Mouse (Mus musculus) limb, embryonic 11.5 days (tissue): ENCODE measurements around the gene Olfr1357. TPM values are rescaled to one million over a fixed set of nuclear protein-coding genes. Genes with fewer than 3 reads are reported as not detected.

Experiments used
- ATAC-seq: fragments of 200-750 bp; cut with Nextera tagmentation; 2 replicates; pipeline ENCODE4 v1.8.0; 2017; ENCODE audit warnings: low read depth; ENCODE audit not compliant: insufficient number of reproducible peaks, low FRiP score, low TSS enrichment
- DNase-seq: peaks from one replicate; pipeline ENCODE4 v3.0.0-alpha.2; 2015; ENCODE audit warnings: low spot score
- H3K27ac ChIP-seq: fragments of 300-500 bp; sonication (generic); replicated peaks from 2 replicates; pipeline ENCODE4 v1.5.1; 2014; ENCODE audit warnings: low read depth, mild to moderate bottlenecking, low read length
- H3K27me3 ChIP-seq: fragments of 300-500 bp; sonication (generic); 2 replicates; pipeline ENCODE4 v1.6.1; 2014; ENCODE audit warnings: mild to moderate bottlenecking, low read length, mixed read lengths; ENCODE audit not compliant: control insufficient read depth, insufficient read depth
- H3K36me3 ChIP-seq: fragments of 300-500 bp; sonication (generic); 2 replicates; pipeline ENCODE4 v1.6.1; 2014; ENCODE audit warnings: mild to moderate bottlenecking, low read length, moderate library complexity, mixed read lengths; ENCODE audit not compliant: control insufficient read depth, insufficient read depth
- H3K4me1 ChIP-seq: fragments of 300-500 bp; sonication (generic); 2 replicates; pipeline ENCODE4 v1.6.1; 2014; ENCODE audit warnings: low read length, mixed read lengths; ENCODE audit not compliant: control insufficient read depth, insufficient read depth
- H3K4me2 ChIP-seq: fragments of 300-500 bp; sonication (generic); 2 replicates; pipeline ENCODE4 v1.6.1; 2014; ENCODE audit warnings: low read depth, mild to moderate bottlenecking, moderate library complexity; ENCODE audit not compliant: severe bottlenecking
- H3K4me3 ChIP-seq: fragments of 300-500 bp; sonication (generic); 2 replicates; pipeline ENCODE4 v1.5.1; 2014; ENCODE audit warnings: low read depth, low read length
- H3K9ac ChIP-seq: fragments of 300-500 bp; sonication (generic); 2 replicates; pipeline ENCODE4 v1.6.1; 2014; ENCODE audit warnings: mild to moderate bottlenecking, low read length
- H3K9me3 ChIP-seq: fragments of 300-500 bp; sonication (generic); 2 replicates; pipeline ENCODE4 v1.6.1; 2016; ENCODE audit warnings: low read length; ENCODE audit not compliant: control insufficient read depth
- WGBS: fragments of 180-500 bp; shearing (Covaris S2); extraction: QIAGEN DNeasy Blood & Tissue Kit; methylation state at CpG from one replicate; pipeline ENCODE4 v1.1.7; 2014; 5-methylcytosine and 5-hydroxymethylcytosine counted together
- polyA plus RNA-seq: library from polyadenylated mRNA; unstranded; fragments of >200 nt; fragmentation: Nextera tagmentation; extraction: Ambion mirVana; gene quantifications from 2 replicates; pipeline ENCODE4 v1.2.1, GENCODE M21; 2014

Olfr1357 gene
- polyA plus RNA-seq, 1 experiment from 2014 or later, result not detected

GRCm38 (mm10) chr10:78576435-78577184 is 41.3 kb downstream of the Olfr1357 start:
- Histone ChIP-seq H3K4me3 (no peak overlapping the region), H3K9ac (no peak overlapping the region), H3K4me1 (peaks cover 2% of the 10 kb centered on the region; the same call in 1 of the 2 replicates), H3K27ac (no peak overlapping the region), H3K9me3 (no peaks in the 10 kb centered on the region), H3K27me3 (no peaks in the 10 kb centered on the region), H3K36me3 (0 out of 2 replicates have a peak, but pooled peaks cover 3% of the 10 kb centered on the region), H3K4me2 (no peak overlapping the region)
- WGBS, result 93% methylated on average over 16 of the region's 16 CpGs
- ATAC-seq (no peak), DNase-seq (no peak)

GRCm38 (mm10) chr10:78575690-78576089 is 42.2 kb downstream of the Olfr1357 start:
- Histone ChIP-seq H3K4me3 (no peak overlapping the region; the same call in 1 of the 2 replicates), H3K27me3 (no peaks in the 10 kb centered on the region), H3K27ac (no peak overlapping the region), H3K9me3 (no peaks in the 10 kb centered on the region), H3K9ac (no peak overlapping the region), H3K4me1 (peaks cover 2% of the 10 kb centered on the region; the same call in 1 of the 2 replicates), H3K4me2 (peak overlapping the region; percentile 61; the same call in 1 of the 2 replicates), H3K36me3 (0 out of 2 replicates have a peak, but pooled peaks cover 3% of the 10 kb centered on the region)
- no peak for ATAC-seq
- peak; percentile 18 for DNase-seq
- 98% methylated on average over 2 of the region's 2 CpGs for WGBS

GRCm38 (mm10) chr10:78575105-78575632 is 42.7 kb downstream of the Olfr1357 start:
- ATAC-seq, result peak; percentile 41; the same call in 1 of the 2 replicates
- Histone ChIP-seq H3K27ac (no peak overlapping the region), H3K4me3 (peak overlapping the region; percentile 49), H3K27me3 (no peaks in the 10 kb centered on the region), H3K4me1 (peaks cover 2% of the 10 kb centered on the region; the same call in 1 of the 2 replicates), H3K9ac (peak overlapping the region; percentile 53), H3K4me2 (peak overlapping the region; percentile 61), H3K9me3 (no peaks in the 10 kb centered on the region), H3K36me3 (0 out of 2 replicates have a peak, but pooled peaks cover 3% of the 10 kb centered on the region)
- WGBS, result 14% methylated on average over 13 of the region's 13 CpGs
- DNase-seq, result no peak

- Histone ChIP-seq H3K27me3 (no peaks in the 10 kb centered on the region), H3K36me3 (0 out of 2 replicates have a peak, but pooled peaks cover 2% of the 10 kb centered on the region), H3K4me1 (peaks cover 2% of the 10 kb centered on the region; the same call in 1 of the 2 replicates), H3K27ac (peak within 1 kb of the TSS; percentile 48), H3K4me2 (peak within 1 kb of the TSS; percentile 61), H3K4me3 (peak within 1 kb of the TSS; percentile 49), H3K9me3 (no peaks in the 10 kb centered on the region), H3K9ac (peak within 1 kb of the TSS; percentile 53)
- ATAC-seq (peak; percentile 90), DNase-seq (peak; percentile 95)
- WGBS, result under 1% methylated on average over 51 of the region's 51 CpGs
These were observed 43.4 kb downstream of the Olfr1357 start, which contains the start of gene Ilvbl for GRCm38 (mm10) chr10:78574250-78575104. Gene Ilvbl, plus strand, starts transcription at chr10:78574346.

- Histone ChIP-seq H3K4me2 (no peak overlapping the region), H3K27me3 (no peaks in the 10 kb centered on the region), H3K27ac (no peak overlapping the region), H3K36me3 (no peaks in the 10 kb centered on the region), H3K4me3 (no peak overlapping the region), H3K4me1 (peaks cover 2% of the 10 kb centered on the region; the same call in 1 of the 2 replicates), H3K9me3 (no peaks in the 10 kb centered on the region), H3K9ac (no peak overlapping the region)
- ATAC-seq (no peak), DNase-seq (no peak)
- 76% methylated on average over 3 of the region's 3 CpGs for WGBS
These were observed 44.6 kb downstream of the Olfr1357 start for GRCm38 (mm10) chr10:78573226-78573625.

- peak overlapping the region; percentile 59; the same call in 1 of the 2 replicates for H3K27ac ChIP-seq
- H3K36me3 ChIP-seq, result no peaks in the 10 kb centered on the region
- H3K9me3 ChIP-seq, result no peaks in the 10 kb centered on the region
- no peak overlapping the region for H3K4me3 ChIP-seq
- H3K4me1 ChIP-seq, result peaks cover 2% of the 10 kb centered on the region; the same call in 1 of the 2 replicates
- DNase-seq (no peak), ATAC-seq (no peak)
- H3K9ac ChIP-seq, result no peak overlapping the region
- H3K4me2 ChIP-seq, result no peak overlapping the region
- no peaks in the 10 kb centered on the region for H3K27me3 ChIP-seq
- WGBS, result 59% methylated on average over 2 of the region's 2 CpGs
These were observed 47.0 kb downstream of the Olfr1357 start for GRCm38 (mm10) chr10:78570897-78571296.

- Histone ChIP-seq H3K4me1 (peaks cover 2% of the 10 kb centered on the region; the same call in 1 of the 2 replicates), H3K9me3 (no peaks in the 10 kb centered on the region), H3K27me3 (no peaks in the 10 kb centered on the region), H3K36me3 (no peaks in the 10 kb centered on the region), H3K9ac (no peak overlapping the region), H3K4me3 (no peak overlapping the region), H3K4me2 (no peak overlapping the region), H3K27ac (peak overlapping the region; percentile 59)
- no peak for ATAC-seq
- no peak for DNase-seq
- 62% methylated on average over 6 of the region's 6 CpGs for WGBS
These were observed 47.5 kb downstream of the Olfr1357 start for GRCm38 (mm10) chr10:78570416-78570815.

GRCm38 (mm10) chr10:78569686-78570085 is 48.2 kb downstream of the Olfr1357 start:
- Histone ChIP-seq H3K9ac (no peak overlapping the region), H3K27me3 (no peaks in the 10 kb centered on the region), H3K9me3 (no peaks in the 10 kb centered on the region), H3K4me1 (no peaks in the 10 kb centered on the region), H3K27ac (no peak overlapping the region), H3K4me3 (no peak overlapping the region), H3K36me3 (no peaks in the 10 kb centered on the region), H3K4me2 (no peak overlapping the region)
- ATAC-seq (no peak), DNase-seq (no peak)
- 58% methylated on average over 3 of the region's 3 CpGs for WGBS
